Mouse (Mus musculus) fat pad, adult 2 months (tissue): ENCODE measurements around the gene Ezh1.
A peak's percentile ranks its signal among the peaks of the same experiment; 100 is the strongest.
"Not testable (repeated sequence)": the region's sequence is repeated elsewhere in the genome, so short reads cannot be mapped to it uniquely, and the experiment has no call there.

Experiments
- DNase-seq: peaks from one replicate; pipeline ENCODE4 v3.0.0-alpha.2; 2011; ENCODE audit warnings: low read depth, low spot score; ENCODE audit errors: extremely low read depth

Gene Ezh1

DNA sequence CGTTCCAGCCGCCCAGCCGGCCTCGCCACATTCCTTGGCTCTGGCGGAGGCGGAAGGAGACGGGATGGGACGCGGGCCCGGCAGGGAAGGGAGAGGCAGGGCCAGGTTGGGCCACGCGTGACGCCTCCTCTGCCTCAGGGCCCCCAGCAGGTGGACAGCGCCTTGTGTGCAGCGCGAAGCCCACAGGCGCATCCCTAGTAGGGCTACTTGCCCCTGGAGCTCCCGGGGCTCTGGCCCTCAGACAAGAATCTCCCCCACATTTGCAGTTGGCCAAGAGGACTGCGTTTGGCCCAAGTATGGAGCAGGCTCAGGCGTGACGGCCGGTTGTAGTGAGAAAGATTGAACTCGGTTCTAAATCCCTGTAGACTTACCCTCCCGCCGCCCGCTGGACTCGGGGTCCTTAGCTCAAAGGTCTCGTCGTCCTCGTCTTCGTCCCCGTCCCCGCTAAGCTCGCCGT, 55.9 kb downstream of the Ezh1 start, which contains the start of gene Cntnap1:
Gene Cntnap1 (plus strand): TSS at position 170 of the 457 bp plus-strand sequence.
- DNase-seq: no peak

DNA sequence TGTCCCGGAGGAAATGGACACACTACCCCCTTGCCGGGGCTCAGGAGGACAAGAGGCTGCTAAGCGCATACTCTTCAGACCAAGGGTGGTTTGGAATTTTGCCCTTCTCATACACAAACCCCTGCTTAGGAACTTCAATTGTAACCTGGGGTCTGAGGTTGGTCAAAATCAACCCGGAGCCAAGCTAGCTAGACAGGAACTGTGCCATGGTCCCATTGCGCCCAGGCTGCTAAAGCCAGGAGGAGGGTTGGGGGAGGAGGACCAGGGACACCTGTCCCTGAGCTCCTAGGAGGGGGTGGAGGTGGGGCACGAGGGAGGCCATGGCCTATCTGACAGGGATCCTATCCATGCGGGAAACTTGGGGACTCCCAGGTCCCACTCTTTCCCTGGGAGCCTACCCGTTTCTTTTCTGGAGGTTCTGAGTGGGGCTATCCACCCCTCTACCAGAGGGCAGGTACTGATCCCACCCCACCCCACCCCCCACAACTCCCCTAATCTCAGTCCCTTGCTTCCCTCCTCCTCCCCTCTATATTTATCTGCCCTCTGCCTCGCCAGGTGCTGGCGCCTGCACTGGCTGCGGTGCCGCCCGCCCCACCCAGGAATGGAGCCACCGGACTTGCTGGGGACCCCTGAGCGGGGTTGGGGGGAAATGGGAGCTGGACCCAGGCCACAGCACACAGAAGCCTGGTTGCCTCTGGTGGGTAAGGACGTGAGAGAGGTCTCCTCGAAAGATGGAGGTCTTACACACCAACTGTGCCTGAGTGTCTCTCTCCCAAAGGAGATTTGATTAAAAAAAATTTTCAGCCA, 56.8 kb downstream of the Ezh1 start:
- DNase-seq: no peak

DNA sequence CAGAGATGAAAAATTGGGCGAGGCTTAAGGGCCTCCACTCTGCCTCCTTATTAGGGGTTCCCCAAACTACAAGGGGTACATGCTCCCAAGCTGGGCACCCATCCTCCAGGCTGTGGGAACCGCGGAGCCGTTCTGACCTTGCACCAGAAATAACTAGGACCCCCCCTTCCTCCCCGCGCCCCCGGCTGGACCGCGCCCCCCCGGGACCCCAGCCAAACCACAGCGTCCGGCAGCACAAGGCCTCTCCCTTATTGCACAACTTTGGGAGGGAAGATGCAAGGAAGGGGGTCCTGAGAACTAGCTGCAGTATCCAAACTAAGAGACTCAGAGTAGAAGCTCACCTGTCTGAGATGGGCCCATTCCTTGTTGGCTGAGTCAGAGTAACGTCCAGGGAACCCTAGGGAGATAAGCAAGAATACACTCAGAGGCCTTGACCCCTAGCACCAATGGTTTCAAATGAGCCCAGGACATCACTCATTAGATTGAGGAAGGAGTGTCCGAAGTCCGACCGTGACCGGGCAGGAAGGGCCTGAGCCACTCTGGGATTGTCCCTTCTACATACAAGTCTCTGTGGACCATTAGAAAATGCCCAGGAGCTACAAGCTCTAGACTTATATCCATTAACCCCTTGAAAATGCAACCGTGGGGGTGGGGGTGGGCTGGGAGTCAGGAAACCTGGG, 57.8 kb downstream of the Ezh1 start:
- DNase-seq: no peak

DNA sequence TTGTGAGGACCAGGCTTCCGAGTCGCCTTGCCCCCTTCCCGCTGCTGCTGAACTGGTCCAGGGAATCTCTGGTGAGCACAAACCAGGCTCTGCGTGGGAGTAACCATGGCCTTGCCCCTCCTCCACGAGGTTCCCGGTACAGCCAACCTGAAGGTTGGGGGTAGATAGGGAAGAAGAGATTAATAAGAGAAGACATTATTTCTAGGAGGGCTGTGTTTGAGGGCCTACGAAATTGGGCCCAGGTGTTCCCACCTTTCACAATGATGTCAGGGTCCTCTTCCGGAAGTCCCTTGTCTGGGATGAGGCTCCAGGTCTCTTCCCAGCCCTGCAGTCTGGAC, 58.3 kb downstream of the Ezh1 start:
- no peak for DNase-seq

DNA sequence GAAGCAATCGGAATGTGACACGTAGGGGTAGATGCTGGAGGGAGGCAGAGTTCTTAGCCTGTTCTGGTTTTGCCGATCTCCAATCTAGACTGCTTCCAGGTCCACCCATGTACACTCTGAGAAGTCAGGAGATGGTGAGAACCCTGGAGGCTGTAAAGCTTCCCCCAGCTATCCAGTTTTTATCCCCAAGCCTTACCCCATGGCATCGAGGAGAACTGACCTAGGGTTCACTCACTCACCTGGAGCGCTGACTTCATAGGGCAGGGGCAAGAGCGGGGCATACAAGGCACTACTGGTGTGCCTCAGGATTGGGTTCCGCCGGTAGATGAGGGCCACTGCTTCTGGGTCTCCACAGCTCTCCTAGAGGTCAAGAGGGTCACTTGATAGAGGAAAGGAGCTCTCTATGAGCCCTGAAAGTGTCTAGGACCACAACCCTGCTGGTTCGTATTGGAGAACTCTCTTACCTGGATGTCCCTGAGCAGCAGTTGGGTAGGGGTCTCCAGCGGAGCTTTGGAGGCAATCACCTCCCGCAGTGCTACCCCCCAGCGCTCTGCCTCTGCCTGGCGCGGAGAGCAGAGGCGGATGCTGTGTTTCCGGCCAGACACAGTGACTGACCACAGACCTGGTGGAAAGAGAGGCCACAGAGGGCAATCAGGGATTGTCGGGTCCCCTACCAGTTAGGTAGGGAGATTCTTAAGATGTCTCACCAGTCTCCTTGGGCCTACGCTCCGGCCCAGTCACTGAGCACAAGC, 58.9 kb downstream of the Ezh1 start:
- DNase-seq: no peak

DNA sequence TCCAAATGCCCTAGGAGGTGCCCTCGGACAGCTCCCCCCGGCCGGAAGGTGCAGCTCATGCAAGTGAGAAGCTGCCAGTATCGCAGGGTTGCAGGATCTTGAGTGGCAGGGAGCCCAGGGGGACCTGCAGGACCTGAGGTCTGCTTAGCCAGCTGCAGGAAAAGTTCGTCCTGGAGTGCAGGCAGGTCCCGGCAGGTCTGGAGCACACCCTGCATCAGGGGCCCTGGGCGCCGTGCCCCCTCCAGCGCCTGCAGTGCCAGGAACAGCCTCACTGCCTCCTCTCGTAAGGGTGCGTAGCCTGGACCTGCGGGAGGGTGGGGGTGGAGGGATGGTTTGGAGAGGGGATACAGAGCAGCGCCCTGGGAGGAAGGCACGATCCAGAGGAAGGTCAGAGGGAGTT, 59.9 kb downstream of the Ezh1 start:
- no peak for DNase-seq

DNA sequence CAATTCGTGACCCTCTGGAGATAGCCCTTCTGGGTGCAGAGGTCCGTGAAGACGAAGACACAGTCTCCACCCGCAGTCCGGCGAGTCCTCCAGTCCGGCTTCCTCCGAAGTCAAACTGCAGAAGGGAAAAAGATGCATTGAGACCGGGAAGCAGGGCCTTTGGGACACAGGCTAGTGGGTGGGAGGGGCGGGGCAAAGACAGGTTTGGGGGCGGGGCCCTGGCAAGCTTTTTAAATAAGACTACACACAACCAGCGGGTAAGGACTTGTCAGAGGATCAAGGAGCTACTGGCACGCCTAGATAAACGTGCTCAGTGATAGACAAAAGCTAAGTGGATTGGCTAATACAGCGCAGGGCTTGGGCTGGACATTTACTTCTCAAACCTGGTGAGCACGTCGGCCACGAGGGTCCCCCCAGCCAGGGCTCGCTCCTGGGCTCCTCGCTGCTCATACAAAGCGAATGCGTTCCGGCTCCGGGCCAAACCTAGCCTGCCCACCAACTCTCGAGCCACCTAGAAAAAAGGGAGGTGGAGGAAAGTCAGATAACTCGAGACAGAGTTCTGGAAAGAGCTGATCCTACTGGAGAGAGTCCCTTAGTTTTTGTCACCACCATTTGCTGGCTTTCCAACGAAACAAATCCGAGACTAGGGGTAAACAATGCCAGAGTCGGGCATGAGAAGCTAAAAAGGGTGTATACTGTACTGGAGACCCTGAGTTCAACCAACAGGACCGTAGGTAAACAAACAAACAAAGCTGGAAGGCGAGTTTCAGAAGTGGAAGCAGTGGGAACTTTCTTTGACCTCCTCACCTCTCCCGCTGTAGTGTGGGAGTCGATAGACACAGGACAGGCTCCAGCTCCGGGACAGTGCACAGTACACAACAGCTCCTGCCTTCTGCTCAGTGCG, 61.3 kb downstream of the Ezh1 start:
- DNase-seq: peak; percentile 90

DNA sequence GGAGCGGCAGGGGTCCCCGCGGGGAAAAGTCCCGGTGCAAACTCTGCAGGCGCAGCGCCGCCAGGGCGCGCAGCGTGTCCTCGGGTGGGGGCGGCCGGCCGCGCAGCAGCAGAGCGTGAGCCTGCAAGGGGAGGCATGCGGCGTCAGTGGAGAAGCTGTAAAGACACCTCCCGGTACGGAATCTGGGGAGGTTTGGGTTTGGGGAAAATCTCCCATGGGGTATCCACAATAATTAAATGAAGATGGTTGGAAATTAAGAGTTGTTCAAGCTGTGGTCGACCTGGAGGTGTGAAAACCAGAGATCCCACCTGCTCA, 62.0 kb downstream of the Ezh1 start:
- DNase-seq: no peak

DNA sequence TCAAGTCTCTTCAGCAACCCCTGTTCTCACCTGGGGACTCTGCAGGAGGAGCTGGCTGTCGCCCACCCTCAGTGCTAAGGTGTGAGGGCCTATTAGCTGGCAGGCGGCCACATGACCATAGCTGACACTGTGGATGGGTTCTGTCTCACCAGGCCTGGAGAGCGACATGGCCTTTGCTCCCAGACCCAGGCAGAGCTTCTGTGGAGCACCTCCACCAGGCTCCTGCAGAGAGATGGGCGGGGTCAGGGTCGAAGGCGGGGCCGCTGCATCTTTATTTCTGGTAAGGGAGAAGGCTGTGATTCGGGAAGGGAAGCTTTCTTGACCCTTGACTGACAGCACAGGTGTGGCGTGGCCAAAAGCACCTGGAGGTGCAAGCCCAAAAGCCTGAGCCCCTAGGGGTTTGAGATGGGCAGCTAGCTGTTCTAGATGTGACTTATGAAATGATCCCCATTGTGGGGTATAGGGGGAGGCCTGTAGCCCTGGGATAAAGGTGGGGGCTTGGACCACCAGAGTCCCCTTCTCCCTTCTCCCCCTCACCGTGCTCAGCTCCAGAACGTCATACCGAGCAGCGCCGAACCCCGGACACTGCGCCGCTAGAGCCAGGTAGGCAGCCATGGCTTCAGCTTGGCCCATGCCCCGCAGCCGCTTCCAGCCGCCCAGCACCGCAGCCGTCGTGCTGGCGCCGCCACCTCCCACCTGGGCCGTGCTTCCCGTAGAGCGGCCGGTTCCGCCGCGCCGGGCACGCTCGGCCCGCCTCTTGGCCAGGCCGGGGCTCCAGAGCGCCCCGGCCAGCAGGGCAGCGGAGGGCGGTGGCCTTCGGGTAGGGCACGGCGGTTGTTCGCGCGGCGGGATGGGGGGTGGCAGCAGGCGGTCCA, 62.5 kb downstream of the Ezh1 start:
- DNase-seq: no peak

DNA sequence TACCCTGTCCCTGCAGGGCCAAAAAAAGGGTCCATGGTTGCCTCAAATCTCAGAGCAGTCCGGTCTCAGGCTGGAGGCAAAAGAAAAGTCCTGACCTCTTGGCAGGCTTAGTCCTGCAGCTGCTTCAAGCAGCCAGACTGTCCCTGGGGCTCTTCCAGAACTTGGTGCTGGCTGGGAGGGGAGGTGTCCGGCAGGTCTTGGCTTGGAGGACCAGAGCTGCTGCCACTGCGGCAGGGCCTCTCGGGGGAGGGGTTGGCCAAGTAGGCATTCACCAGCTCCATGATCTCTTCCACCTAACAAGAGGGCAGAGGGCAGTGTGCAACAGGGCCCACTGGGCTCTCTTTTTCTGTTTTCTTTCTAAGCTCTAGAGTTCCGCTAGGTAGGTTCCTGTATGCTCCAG, 63.5 kb downstream of the Ezh1 start:
- no peak for DNase-seq

DNA sequence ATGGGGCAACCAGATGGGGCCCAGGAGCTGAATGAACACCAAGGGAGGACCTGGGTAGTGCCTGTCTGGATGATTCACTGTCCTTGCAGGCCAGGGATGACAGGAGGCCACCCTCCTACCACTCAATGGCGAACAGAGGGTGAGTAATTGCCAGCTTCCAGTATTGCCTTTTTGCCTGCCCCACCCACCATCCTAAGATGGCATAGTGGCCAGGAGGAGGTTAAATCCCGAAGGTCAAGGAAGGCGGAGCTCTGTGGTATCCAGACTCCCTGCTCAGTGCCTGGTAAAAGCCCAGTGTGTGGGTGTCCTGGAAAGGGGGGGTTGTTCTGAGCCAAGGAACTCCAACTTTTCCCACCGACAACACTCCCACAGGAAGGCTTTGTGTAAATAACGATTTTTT, 64.0 kb downstream of the Ezh1 start:
- no peak for DNase-seq

DNA sequence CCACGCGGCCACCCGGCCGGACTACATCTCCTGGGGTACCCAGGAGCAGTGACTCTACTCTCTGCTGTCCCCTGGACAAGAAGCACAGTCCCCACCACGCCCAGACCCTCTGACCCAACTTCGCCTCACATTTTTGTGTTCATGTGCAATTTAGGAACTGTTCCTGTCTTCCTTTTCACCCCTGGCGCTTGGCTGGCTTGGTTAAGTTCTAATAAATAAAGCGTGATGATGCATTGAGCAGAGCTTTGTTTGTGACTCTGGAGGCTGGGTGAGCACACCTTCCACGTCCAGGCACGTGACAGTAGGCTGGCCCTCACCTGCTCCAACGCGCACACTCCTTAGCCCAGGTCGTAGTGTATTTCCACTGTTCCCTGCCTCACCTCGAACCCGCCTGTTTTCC, 64.7 kb downstream of the Ezh1 start:
- DNase-seq: no peak

DNA sequence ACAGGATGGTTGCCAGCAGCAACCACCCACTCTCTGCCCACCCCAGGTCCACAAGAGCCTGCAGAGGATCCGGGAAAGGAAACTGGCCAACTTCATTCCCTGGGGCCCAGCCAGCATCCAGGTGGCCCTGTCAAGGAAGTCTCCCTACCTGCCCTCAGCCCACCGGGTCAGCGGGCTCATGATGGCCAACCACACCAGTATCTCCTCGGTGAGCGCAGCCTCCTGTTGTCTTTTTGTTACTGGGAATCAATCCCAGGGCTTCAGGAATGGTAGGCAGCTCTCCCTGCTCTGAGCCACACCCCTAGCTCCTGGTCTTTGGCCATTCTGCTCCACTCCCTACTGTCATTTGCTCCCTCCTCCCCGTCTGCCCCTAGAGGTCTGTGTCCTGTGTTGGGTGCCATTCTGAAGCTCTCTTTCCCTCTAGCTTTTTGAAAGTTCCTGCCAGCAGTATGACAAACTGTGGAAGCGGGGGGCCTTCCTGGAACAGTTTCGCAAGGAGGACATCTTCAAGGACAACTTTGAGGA, 65.2 kb downstream of the Ezh1 start:
- DNase-seq: not testable (repeated sequence)

DNA sequence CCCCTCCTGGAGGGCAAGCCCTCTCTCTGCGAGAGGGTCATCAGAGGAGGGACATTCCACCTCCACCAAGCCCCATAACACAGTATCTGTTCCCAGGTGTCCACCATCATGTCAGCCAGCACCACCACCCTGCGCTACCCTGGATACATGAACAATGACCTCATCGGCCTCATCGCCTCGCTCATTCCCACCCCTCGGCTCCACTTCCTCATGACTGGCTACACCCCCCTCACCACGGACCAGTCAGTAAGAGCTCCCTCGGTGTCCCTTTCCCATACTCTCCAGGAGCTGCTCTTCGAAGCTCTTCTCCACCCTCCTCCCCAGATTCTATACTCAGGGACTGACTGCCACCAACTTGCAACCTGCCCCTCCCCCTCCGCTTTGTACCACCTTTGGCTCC, 66.1 kb downstream of the Ezh1 start:
- DNase-seq: not testable (repeated sequence)

DNA sequence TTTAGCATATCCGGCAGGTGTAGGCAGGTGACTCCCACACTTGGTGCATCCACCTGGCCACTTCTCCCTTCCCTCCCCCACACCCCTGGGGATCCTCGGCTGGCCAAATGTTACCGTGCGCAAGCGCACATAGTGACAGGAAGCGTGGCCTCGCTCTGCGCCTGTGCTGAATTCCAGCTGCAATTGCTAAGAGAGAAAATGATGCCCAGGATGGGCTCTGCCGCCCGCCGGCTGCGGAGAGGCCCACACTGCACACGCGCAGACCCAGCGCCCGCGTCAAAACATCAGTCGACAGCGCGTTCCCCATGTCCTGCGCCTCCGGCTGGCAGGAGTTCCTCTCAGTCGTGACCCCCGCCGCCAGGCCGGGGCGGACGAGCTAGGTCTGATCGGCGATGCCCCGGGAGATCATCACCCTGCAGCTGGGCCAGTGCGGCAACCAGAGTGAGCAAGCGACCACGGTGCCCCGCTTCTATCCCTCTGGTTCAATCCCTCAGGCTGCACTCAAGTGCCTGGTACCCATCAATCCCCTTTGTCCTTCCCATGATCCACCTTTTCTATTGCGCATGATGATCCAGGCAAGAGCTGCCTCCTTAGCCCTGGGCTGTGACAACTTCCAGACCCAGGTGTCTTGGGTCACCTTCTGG, 70.4 kb downstream of the Ezh1 start, which contains the start of gene Tubg2:
Gene Tubg2 (plus strand): TSS at position 180 of the 644 bp plus-strand sequence.
- no peak for DNase-seq

DNA sequence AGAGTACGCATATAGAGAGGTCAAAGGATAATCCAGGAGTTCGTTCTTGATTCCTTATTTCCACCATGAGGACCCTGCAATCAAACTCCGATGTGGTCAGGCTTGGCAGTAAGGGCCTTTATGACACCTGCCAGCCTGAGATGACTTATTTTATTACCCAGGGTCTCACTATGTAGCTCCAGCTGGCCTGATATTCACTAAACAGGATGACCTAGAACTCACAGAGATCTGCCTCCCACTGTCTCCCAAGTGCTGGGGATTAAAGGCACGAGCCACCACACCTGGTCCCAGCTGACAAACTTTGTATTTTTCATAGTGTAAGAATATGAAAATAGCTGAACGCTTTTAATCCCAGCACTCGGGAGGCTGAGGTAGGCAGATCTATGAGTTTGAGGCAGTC, 71.1 kb downstream of the Ezh1 start:
- DNase-seq: no peak

DNA sequence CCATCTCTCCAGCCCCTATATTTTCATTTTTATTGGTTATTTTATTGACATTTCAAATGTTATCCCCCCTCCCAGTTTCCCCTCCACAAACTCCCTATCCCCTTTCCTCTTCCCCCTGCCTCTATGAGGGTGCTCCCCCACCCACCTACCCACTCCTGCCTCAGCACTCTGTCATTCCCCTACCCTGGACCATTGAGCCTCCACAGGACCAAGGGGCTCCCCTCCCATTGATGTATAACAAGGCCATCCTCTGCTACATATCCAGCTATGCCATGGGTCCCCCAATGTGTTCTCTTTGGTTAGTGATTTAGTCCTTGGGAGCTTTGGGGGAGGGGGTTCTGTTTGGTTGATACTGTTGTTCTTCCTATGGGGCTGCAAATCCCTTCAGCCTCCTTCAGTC, 71.6 kb downstream of the Ezh1 start:
- no peak for DNase-seq

DNA sequence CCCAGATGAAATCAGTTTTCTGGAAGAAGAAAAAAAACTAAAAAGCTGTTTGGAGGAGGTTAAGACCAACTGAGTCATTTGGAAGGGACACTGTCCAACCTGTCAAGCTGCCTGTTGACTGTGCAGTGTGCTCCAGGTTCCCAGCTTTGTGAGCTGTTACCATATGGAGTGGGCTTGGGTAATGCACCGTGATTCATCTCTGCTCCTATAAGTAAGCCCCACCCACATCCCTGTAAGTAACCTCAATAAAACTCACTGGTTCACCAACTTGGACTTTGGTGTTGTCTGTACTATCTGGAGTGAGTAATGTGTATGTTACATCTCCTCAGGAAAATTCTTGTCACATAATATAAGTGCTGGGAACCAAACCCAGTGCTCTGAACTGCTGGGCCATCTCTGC, 73.4 kb downstream of the Ezh1 start:
- no peak for DNase-seq

DNA sequence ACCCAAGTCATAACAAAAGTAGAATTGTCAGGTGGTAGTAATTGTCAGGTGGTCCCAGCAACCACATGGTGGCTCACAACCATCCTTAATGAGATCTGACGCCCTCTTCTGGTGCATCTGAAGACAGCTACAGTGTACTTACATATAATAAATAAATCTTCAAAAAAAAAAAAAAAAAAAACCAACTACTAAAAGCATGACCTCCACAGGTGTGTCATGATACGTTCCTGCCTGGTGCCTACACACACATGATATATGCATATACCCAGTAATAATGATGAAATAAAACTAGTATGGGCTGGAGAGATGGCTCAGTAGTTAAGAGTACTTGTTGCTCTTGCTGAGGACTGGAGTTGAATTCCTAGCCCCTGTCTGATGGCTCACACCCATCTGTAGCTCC, 75.2 kb downstream of the Ezh1 start:
- no peak for DNase-seq
